Mouse (Mus musculus) gastrocnemius, adult 18-20 months (tissue): ENCODE measurements at regions not wholly inside any gene's neighbourhood (a gene's known extent, or its start where the extent isn't known, plus 50 kb on each side); places are given as distances from the start of the nearest gene placed in this dataset.
A peak's percentile ranks its signal among the peaks of the same experiment; 100 is the strongest.

Source experiments
- DNase-seq: peaks from one replicate; pipeline ENCODE4 v3.0.0; 2021; ENCODE audit warnings: low spot score

DNA sequence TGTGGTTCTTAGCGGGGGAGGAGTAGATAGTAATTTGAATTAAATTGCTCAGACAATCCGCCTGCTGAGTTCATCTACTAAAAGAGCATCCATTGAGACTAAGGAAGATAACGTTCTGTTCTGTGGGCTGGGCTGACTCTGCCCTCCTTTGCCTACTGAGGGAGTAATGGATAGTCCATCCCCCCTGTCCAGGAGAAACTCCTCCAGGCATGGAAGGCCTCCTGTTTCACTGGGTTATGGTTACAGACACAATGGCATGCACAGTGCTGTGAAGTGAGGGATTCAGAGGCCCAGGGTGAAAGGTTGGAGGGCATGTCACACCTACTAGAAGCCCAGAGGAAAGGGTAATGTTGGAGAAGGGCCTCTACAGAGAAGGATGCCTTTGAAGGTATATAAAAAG, 287.2 kb upstream of the Xrcc4 start:
- no peak for DNase-seq

- no peak for DNase-seq
Measured at GRCm38 (mm10) chr13:90376207-90376606, 286.8 kb upstream of the Xrcc4 start.

DNA sequence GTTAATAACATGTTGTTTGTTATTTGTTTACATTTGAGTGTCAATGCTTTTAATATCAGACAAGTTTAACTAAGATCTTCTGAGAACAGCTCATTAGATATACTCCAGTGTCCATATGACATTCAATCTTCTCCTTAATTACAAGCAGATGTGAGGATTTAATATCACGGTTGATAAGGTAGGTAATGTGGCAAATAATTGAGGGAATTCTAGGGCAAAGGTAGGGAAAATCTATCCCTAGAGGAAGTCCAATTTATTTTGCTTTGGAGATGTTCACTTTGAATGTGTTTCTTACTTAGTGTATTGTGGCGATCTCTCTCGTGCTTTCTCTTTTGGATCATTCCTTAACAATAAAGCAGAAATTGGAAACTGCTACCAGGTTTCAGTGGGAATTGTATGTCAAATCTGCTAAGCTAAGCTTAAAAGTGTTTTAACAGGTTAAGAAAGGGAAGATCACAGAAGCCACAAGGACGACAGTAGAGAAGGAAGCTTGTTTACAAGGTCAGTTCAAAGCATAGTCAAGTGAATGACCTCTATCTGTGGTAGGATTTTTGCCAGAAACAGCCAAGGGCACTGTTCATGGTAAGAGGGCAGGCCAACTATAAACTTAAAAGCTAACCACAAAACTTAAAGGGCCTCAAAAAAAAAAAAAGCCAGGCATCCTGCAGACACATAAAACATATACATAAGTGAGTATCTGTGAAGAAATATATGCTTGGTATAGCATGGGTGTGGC, 282.2 kb upstream of the Xrcc4 start:
- no peak for DNase-seq

DNA sequence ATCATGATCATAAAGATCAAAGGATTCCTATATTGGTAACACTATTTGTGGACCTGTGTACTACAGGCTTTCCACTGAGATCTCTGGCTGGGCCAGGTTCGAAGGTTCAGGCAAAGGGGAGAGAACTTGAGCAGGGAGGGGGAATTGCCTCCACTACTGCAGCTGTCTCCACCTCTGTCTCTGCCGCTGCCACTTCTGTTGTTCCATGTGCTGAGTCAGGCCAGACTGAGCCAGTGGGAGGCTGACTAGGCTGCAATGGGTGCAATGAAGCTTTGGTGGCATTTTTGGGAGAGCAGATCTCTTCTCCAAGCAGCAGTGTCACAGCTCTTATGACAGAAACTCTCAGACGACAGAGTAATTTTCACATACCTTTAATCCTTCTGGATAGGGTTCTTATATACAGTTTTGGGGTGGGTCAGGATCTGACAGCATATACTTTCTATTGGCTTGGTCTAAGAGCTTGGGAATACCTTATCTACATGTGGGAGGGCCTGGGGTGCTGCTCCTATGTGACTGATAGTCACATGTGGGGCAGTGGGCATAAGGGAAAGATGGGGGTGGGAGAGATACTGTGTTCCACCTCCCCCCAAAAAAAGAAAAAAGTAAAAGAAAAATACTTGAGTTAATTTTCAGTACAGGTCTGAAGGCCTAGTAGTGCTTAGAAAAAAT, 281.5 kb upstream of the Xrcc4 start:
- no peak for DNase-seq

GRCm38 (mm10) chr13:90364518-90365027, 275.2 kb upstream of the Xrcc4 start:
- no peak for DNase-seq

DNA sequence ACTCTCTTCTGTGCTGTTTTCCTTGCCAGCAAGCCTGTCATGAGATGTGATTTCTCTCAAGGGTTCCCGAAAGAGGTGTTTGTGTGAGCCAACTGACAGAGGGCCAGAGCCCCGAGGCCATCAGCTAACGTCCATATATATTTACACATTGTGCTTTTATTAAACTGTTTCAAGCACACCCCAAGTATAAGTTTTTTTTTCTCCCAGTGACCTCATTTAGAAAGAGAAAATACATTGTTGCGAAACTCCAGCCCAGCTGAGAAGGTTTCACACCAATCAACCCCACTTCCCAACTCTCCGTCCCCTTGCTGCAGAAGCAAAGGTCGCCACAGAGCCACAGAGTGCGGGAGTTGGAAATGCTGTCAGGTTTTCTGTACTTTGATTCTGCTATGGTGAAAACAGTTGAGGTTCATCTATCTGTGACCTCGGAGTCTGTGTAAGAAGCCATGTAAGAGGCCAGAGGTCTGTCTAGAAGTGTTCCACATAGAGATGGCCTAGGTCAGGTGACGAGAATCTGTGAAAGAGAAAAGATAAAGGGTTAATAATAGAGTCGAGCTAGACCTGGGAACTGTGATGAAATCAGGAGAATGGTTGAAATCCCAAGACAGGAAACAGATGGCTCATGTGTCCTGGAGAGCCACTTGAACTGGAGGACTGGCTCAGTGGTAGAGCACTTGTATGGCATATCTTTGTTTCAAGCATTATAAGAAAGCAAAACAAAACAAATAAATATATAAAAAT, 270.6 kb upstream of the Xrcc4 start:
- peak; percentile 8 for DNase-seq

- no peak for DNase-seq
Measured at GRCm38 (mm10) chr13:90358149-90358548, 268.7 kb upstream of the Xrcc4 start.

GRCm38 (mm10) chr13:90355602-90356001, 266.2 kb upstream of the Xrcc4 start:
- DNase-seq: no peak

DNA sequence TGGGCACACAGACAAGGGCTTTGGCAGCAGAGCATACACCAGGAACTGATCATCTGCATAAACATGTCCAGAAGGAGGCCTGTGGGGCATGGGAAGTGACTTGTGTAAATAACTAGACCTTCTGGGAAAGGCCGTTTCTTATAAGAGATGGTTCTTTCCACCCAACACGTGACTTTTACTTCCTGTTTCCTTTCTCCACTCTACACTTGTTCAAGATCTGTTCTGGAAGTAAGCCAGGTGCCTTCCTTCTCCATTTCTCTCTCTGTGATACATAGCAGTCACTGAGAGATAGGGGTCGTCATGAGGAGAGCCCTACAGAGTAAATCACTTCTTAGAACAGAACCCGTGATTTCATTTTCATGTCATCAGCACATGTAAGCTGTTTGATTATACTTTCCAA, 253.4 kb upstream of the Xrcc4 start:
- DNase-seq: no peak

DNA sequence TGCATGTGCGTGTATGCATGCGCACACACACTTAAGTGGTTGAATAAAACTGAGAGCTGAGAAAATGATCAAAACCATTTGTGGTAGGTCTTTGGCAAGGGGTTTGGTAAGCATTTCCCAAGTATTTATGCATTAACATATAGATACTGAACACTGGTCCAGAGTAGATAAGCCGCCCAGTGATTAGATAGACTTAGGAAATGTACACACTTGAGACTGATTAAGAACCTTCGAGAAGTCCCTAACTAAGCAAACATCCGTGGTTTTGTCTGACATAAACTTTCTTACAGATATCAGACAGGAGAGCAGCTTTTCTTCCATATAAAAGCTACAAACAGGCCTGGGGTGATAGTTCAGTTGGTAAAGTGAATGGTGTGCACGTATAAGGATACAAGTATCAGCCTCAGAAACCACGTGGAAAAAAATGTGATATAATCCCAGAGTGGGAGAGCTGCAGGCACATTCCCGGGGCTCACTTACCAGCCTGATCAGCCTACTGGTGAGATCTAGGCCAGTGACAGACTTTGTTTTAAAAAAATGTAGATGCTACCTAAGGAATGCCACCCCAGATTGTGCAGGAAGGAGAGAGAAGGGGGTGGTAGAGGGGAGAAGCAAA, 252.3 kb upstream of the Xrcc4 start:
- no peak for DNase-seq

- no peak for DNase-seq
Measured at GRCm38 (mm10) chr13:90340647-90341160, 251.3 kb upstream of the Xrcc4 start.

- DNase-seq: no peak
Measured at GRCm38 (mm10) chr13:90337591-90337990, 248.2 kb upstream of the Xrcc4 start.

GRCm38 (mm10) chr13:90335741-90336037, 246.3 kb upstream of the Xrcc4 start:
- no peak for DNase-seq

- DNase-seq: no peak
Measured at GRCm38 (mm10) chr13:90334934-90335740, 245.7 kb upstream of the Xrcc4 start.

GRCm38 (mm10) chr13:90334286-90334685, 244.9 kb upstream of the Xrcc4 start:
- DNase-seq: no peak

DNA sequence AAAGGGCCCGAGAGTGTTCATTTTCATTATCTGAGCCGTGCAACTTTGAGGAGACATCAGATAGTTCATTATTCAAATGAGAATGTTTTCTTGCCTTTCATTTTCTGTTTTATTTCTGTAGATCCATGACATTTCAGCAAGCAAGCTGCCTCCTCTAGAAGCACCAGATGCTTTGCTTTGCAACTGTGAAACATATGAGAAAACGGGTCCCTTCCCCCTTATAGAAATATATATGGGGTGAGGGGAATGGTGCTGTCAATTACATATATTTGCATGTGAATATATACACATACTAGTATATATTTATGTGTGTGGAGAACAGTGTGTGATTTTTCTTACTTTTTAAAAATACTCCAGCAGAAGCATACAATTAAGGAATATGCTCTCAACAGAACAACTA, 235.8 kb upstream of the Xrcc4 start:
- no peak for DNase-seq

GRCm38 (mm10) chr13:90313209-90313978, 224.0 kb upstream of the Xrcc4 start:
- DNase-seq: no peak

GRCm38 (mm10) chr13:90310482-90310881, 221.1 kb upstream of the Xrcc4 start:
- DNase-seq: no peak

DNA sequence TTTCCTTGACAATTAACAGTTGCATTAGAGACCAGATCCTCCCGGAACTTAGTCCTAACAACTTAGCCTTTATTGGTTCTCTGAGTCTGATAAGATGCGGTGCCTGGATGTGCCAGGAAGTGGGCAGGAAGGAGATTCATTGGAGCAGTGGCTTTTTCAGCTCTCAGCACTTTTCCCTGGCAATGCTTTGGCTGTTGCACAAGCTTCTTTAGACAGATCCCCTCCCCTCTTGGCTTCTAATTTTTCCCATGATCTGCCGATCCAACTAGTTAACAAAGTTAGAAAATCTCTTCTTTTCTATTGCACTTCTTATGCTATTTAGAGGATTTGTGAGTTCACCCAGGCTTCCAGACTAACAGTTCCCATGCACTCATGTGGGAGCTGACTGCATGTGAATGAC, 211.1 kb upstream of the Xrcc4 start:
- no peak for DNase-seq

- DNase-seq: no peak
Measured at GRCm38 (mm10) chr13:90294648-90295007, 205.2 kb upstream of the Xrcc4 start.
